Comparison of ENCODE assay signal across 19 mouse cellular contexts in the genomic region with DNA sequence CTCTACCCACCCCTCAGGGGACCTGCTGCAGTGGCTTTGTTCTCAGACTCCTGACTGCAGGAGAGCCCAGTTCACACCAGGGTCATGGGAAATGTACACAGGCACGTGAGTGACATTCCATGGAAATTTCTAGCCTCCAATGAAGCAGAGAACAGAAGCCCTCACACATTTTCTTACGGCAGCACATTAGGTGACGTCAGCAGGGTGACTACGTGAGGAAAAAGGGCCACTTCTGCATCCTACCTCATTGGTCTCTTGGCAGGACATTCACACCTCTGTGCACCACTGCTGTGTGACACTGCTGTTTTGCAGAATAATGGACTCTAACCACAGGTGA.
DNase-seq lines count a peak whose midpoint lies in the region; ATAC-seq lines count a peak whose summit lies in the region.
"Had no signal": no experiment of that assay in that cellular context is flagged by ENCODE, and none has a peak within 500 bp of the region (broad histone marks: within the 10 kb centered on the region; RNA-seq: fewer than 3 reads in every experiment).

No protein-coding gene starts in this region.

- peaks cover 86% of the 10 kb centered on the region for H3K4me1 ChIP-seq in heart, embryonic 13.5 days
- H3K4me1 ChIP-seq in kidney, embryonic 15.5 days: peaks cover 21% of the 10 kb centered on the region
- H3K4me1 ChIP-seq: midbrain, embryonic 15.5 days had no signal

- no peaks in the 10 kb centered on the region for H3K27me3 ChIP-seq in heart, embryonic 13.5 days (replicated peaks)
- H3K27me3 ChIP-seq in kidney, embryonic 15.5 days: peaks cover 10% of the 10 kb centered on the region; the same call in 1 of the 2 replicates
- H3K27me3 ChIP-seq: midbrain, embryonic 15.5 days; neural tube, embryonic 12.5 days had no signal

- ATAC-seq in heart, embryonic 13.5 days (ENCODE audit: extremely low read depth, insufficient number of reproducible peaks, low FRiP score, low TSS enrichment): no peak
- ATAC-seq in kidney, embryonic 15.5 days (replicated peaks; ENCODE audit: low FRiP score): peak; percentile 61; the same call in 1 of the 2 replicates
- ATAC-seq: intestine, postnatal 0 days; midbrain, embryonic 15.5 days had no signal

- H3K36me3 ChIP-seq in heart, embryonic 13.5 days: no peaks in the 10 kb centered on the region
- no peaks in the 10 kb centered on the region for H3K36me3 ChIP-seq in kidney, embryonic 15.5 days
- H3K36me3 ChIP-seq: limb, embryonic 10.5 days; midbrain, embryonic 15.5 days; neural tube, embryonic 12.5 days had no signal

- no peak overlapping the region for H3K9ac ChIP-seq in heart, embryonic 13.5 days
- no peak overlapping the region for H3K9ac ChIP-seq in kidney, embryonic 15.5 days
- H3K9ac ChIP-seq: midbrain, embryonic 15.5 days; neural tube, embryonic 12.5 days had no signal

- H3K4me2 ChIP-seq in heart, embryonic 13.5 days: no peak overlapping the region
- H3K4me2 ChIP-seq in kidney, embryonic 15.5 days: no peak overlapping the region
- H3K4me2 ChIP-seq: midbrain, embryonic 15.5 days; neural tube, embryonic 12.5 days had no signal

- peak; percentile 18 for DNase-seq in embryo, embryonic 11 days
- DNase-seq in embryo, embryonic 9.5 days (ENCODE audit: extremely low spot score): no peak
- DNase-seq in heart, postnatal 36 days: no peak
- no peak for DNase-seq in kidney, adult 8-10 months
- peak; percentile 42 for DNase-seq in Muller cell, postnatal 12 days (ENCODE audit: inconsistent ontology term)
- no peak for DNase-seq in T-cell, adult 2 months (ENCODE audit: low spot score)
- DNase-seq: adrenal gland, adult 2 months; cerebellum, adult 11 months; cerebellum, adult 9-11 months; liver; lung, postnatal 4 days; right cerebral cortex, postnatal 14 days had no signal

- H3K9me3 ChIP-seq in heart, embryonic 13.5 days: no peaks in the 10 kb centered on the region
- H3K9me3 ChIP-seq in kidney, embryonic 15.5 days (replicated peaks): no peaks in the 10 kb centered on the region
- H3K9me3 ChIP-seq: limb, embryonic 10.5 days; midbrain, embryonic 15.5 days; neural tube, embryonic 12.5 days had no signal

- no peak overlapping the region for H3K4me3 ChIP-seq in heart, embryonic 13.5 days
- no peak overlapping the region for H3K4me3 ChIP-seq in kidney, embryonic 15.5 days (replicated peaks)
- H3K4me3 ChIP-seq: layer of hippocampus, adult 2 months; limb, embryonic 10.5 days; midbrain, embryonic 15.5 days; neural tube, embryonic 12.5 days had no signal

- H3K27ac ChIP-seq in heart, embryonic 13.5 days (replicated peaks): peak overlapping the region; percentile 96
- no peak overlapping the region for H3K27ac ChIP-seq in kidney, embryonic 15.5 days
- H3K27ac ChIP-seq: layer of hippocampus, adult 2 months; limb, embryonic 10.5 days; midbrain, embryonic 15.5 days; neural tube, embryonic 12.5 days had no signal

- WGBS in heart, embryonic 13.5 days: 44% methylated on average over 4 of the region's 4 CpGs
- 34% methylated on average over 4 of the region's 4 CpGs for WGBS in kidney, embryonic 15.5 days

- intact Hi-C loops in heart, postnatal 36 days (cut with DNase I): loop anchor here (5.0 kb wide), 1 partner anchor 300 kb away; no protein-coding TSS in a partner anchor

Comparison
In these comparisons a context has a peak if more than half of its experiments do, and no peak if none do; other contexts are left out.
1. DNase-seq: peak in embryo, embryonic 11 days (single experiment) and Muller cell, postnatal 12 days (single experiment); none in embryo, embryonic 9.5 days (single experiment), heart, postnatal 36 days (0 of 2), kidney, adult 8-10 months (0 of 2) and T-cell, adult 2 months (single experiment).